Mouse (Mus musculus): ENCODE measurements at regions not wholly inside any gene's neighbourhood (a gene's known extent, or its start where the extent isn't known, plus 50 kb on each side); places are given as distances from the start of the nearest gene placed in this dataset.
A peak's percentile ranks its signal among the peaks of the same experiment; 100 is the strongest.

DNA sequence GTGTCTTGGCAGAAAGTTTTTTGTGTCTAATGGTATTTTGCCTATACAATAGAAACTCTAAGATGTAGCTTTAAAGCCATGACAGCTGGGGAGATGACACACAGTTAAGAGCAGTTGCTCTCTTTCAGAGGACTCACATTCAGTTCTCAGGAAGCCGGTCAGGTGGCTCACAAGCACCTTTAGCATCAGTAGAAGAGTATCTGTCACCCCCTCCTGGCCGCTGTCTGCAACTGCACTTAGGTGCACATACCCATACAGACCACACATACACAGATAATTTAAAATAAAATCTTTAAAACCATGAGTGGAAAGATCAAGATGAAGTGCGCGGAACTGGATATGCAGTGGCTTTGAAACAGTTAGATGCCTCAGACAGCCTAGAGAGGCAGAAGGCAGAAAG is 178.3 kb upstream of the Chrm3 start:
- peak; percentile 62 for DNase-seq (ENCODE audit: low read depth, low spot score)

DNA sequence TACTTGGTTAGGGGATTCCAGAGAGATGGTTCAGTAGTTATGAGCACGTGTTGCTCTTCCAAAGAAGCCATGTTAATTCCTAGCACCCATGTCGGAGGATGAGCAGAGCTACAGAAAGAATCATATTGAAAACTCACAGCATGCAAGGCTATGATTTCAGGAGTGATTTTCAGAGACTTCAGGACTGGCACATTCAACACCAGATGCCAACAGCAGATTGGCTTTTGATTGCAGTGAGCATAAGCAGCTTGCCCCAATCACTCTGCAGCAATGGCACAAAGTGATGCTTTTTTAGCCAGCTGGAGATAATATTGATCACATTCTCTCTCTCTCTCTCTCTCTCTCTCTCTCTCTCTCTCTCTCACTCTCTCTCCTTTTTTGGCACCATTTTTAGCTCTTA is 166.6 kb upstream of the Chrm3 start:
- no peak for DNase-seq (ENCODE audit: low read depth, low spot score)

DNA sequence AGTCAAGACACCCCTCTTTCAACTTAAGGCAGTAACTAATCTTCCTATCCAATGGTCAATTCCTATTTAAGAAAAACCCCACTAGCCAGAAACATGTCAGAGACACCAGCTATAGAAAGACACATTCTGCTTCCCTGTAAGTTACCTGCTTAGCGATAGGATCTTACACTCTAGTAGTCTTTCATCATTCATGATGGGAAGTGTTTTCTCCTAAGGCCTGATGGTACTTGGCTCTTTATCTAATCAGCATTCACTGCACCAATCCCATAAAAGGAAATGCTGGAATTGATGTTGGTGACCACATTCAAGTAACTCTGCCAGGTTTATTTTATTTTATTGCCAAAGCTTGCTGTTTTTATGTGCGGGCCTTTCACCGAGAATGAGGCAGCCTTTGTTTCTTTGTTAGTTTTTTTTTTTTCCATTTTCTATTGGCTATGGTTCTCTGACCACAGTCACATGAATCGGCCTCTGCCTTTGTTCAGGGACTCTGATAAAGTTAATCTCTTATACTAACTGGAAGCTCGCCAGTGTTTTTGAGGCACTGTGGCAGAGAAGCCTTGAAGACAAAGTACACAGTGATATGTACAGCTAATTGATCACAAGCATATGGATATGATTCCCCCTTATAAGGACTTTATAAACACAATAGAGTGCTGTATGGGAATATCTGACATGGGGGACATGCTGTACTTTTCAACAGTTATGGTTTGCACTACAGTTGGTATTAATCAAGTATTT is 166.0 kb upstream of the Chrm3 start:
- DNase-seq (ENCODE audit: low read depth, low spot score), result no peak

DNA sequence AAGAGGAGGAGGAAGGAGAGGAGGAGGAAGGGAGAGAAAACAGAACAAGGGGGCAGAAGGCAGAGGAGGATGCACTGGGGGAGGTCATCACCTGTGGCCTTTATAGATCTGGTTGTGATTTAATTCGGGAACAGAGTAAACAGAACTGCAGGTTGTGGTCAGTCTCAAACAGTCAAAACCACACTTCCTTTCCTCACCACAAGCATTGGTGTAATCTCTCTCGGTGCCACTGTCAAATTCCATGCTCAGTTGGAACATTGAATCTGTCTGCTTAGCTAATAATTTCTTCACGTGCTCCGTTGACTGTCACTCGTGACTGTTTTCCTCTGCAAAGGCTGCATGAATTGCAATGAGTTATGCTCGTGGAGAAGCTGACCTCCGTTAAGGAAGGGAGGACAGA is 143.6 kb upstream of the Chrm3 start:
- no peak for DNase-seq (ENCODE audit: low read depth, low spot score)

DNA sequence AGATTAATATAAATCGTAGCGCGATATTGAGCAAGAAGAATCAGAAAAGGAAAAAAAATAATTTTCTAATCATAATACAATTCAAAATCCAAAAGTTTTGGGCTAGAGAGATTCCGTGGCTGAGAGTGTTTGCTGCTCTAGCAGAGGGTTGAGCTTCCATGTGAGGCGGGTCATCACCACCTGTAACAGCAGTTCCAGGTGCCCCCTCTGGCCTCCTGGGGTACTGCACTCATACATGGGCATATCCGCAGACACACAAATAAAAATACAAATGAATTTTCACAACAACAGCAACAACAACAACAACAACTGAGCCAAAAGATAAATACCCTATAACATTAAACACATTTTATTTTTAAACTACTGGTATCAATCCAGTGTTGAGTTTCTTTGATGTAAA is 94.7 kb upstream of the Chrm3 start:
- DNase-seq (ENCODE audit: low read depth, low spot score), result peak; percentile 50

DNA sequence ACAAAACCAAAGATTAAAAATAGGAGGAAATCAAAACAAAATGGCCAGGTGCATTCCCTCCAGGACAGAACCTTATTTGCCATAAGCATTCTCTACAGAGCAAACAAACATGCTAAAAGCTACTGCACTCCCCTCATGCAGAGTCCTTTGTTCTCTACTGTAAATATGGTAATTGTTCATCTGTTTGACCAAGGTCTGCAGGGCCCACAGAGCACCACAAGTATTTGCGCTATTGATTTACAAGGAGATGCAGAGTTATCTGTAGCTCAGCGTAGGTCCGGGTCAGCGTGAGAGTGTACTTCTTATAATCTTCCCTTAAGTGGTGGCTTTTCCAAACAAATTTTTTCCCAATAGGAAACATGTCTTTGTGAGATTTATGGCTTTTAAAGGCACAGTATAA is 94.0 kb upstream of the Chrm3 start:
- DNase-seq (ENCODE audit: low read depth, low spot score), result no peak

DNA sequence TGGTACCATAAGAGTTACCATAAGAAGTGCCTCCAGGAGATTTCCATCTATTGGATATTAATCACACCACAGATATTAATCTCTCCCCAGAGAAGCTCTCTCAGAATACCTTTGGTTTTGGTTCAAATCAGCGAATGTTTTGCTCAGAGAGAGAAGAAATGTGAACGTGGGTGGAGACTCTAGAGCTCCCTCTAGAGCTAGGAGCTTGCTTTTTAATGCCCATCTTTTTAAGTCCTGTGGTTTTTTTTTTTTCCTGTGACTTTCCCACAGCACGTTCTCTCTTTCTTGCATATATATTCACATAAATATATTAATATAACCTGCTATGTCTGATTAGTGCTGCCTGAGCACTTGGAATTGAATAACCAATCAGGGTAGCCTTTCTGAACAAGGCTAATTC is 90.4 kb upstream of the Chrm3 start:
- peak; percentile 21 for DNase-seq (ENCODE audit: low read depth, low spot score)

DNA sequence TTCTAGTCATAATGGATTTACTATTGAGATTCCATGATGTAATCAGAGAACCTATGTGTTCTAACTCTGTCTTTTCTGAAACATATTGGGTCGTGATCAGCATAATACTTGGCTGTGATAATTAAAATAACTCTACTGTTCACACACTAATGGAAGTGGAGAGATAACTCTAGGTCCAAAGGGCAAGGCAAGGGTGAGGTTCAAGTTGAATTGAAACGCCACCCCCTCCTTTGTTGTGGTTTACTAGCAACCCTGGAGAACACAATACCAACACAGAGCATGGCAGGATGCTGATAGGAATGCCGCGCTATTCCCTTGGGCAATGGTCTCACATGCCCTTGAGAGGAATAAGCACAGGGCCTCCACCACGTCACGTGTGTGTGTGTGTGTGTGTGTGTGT is 88.9 kb upstream of the Chrm3 start:
- DNase-seq (ENCODE audit: low read depth, low spot score), result peak; percentile 36

DNA sequence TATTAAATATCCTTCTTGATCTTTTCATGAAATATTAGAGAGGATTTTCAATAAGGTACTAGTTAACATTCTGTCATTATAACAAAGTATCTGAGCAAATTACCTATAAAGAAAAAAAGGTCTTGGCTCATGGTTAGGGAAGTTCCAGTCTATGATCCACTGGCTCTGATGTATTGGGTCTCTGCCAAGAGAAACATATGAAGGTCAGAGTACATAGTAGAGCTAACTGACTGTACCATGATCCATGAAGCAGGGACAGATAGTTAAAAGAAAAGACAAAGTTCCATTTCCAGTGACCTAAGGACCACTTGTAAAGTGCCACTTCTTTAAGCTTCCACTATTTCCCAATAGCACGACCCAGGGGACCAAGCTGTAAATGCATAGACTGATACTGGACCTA is 87.2 kb upstream of the Chrm3 start:
- no peak for DNase-seq (ENCODE audit: low read depth, low spot score)

DNA sequence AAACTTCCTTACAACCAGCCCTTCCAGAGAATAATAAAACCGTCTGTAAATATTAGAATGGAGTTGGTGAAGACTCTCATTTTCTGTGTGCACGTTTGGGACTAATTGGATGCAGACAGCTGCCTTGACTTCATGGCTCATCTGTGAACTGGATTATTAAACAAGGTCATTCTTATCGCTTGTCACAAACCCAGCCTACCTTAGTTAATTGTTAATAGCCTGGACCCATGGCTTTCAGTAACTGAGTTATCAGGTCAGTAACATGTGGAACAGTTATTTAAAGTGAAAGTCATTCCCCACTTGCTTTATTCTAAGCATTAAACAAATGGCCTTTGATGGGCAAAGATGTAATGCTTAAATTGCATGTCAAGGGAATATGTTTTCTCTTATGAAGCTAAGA is 85.0 kb upstream of the Chrm3 start:
- DNase-seq (ENCODE audit: low read depth, low spot score), result no peak
